Mouse (Mus musculus): ENCODE measurements around the gene H1foo. TPM values are rescaled to one million over a fixed set of nuclear protein-coding genes. Genes with fewer than 3 reads are reported as not detected.

Gene H1foo
- polyA plus RNA-seq, 1 experiment: not detected

DNA sequence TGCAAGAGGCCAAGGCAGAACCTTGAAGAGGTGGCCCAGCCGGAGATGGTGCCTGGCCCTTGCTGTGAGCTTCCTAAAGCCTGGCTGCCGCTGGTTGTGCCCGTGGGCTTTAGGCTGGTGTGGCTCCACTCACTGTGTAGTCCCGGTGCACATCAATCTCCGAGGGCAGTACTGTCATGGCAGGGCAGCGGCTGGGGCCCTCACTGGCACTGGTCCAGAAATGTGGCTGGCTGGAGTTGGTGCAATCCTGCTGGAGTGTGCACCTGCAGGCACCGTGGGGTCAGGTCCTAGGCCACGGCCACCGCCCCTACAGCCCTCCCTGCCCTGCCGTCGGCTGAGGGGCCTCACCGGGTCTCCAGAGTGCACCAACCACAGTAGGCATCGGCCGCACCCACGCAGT is 33.1 kb downstream of the H1foo start:
- H3K27ac ChIP-seq (ENCODE audit: insufficient read depth, low read length): no peak overlapping the region
- no peak overlapping the region for H3K4me3 ChIP-seq (ENCODE audit: insufficient read depth, low read length)
- no peaks in the 10 kb centered on the region for H3K4me1 ChIP-seq (ENCODE audit: control insufficient read depth, insufficient read depth, low read length)
- TF ChIP-seq POLR2A (IDR thresholded peaks at IDR 0.05; ENCODE audit: low read depth, low read length): no peak
- no peak for TF ChIP-seq CTCF (IDR thresholded peaks at IDR 0.05; ENCODE audit: borderline replicate concordance, insufficient read depth, low read length)

DNA sequence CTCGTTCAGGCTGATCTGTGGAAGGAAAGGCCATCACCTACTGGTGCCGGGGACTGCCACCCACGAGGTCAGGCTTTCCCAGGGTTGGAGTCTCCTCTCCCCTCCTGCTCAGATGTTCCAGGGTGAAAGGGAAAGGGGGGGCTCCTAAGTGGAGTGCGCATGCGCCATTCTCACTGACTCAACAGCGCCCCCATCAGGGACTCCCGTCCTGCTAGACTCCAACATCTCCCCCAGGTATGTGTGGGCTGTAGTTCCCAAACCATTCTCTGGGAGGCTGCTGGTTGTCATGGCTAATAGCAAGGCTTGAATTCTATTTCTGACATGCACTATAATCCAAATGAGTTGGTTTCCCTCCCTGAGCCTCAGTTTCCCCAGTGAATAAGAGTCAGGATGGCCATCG is 33.9 kb downstream of the H1foo start:
- no peak overlapping the region for H3K4me3 ChIP-seq (ENCODE audit: insufficient read depth, low read length)
- TF ChIP-seq POLR2A (IDR thresholded peaks at IDR 0.05; ENCODE audit: low read depth, low read length): no peak
- TF ChIP-seq CTCF (IDR thresholded peaks at IDR 0.05; ENCODE audit: borderline replicate concordance, insufficient read depth, low read length): no peak
- no peak overlapping the region for H3K27ac ChIP-seq (ENCODE audit: insufficient read depth, low read length)
- H3K4me1 ChIP-seq (ENCODE audit: control insufficient read depth, insufficient read depth, low read length): no peaks in the 10 kb centered on the region

DNA sequence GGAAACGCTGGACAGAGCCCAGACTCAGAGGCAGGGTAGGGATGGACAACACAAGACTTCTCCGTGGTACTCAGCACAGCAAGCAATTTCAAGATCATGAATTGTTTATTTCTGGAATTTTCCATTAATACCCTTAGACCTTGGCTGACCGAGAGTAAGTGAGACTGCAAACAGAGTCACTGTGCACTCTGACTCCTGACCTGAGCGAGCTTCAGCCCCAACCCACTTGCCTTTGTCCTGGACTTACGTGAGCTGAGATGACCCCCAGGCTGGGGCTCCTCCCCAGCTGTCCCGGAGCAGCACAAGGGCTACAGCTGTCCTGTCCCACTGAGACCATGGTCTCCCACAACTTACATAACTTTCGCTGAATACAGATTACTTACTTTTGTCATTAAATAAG is 38.2 kb downstream of the H1foo start:
- no peak overlapping the region for H3K27ac ChIP-seq (ENCODE audit: insufficient read depth, low read length)
- H3K4me3 ChIP-seq (ENCODE audit: insufficient read depth, low read length): no peak overlapping the region
- no peaks in the 10 kb centered on the region for H3K4me1 ChIP-seq (ENCODE audit: control insufficient read depth, insufficient read depth, low read length)
- TF ChIP-seq CTCF (IDR thresholded peaks at IDR 0.05; ENCODE audit: borderline replicate concordance, insufficient read depth, low read length): no peak
- TF ChIP-seq POLR2A (IDR thresholded peaks at IDR 0.05; ENCODE audit: low read depth, low read length): no peak

DNA sequence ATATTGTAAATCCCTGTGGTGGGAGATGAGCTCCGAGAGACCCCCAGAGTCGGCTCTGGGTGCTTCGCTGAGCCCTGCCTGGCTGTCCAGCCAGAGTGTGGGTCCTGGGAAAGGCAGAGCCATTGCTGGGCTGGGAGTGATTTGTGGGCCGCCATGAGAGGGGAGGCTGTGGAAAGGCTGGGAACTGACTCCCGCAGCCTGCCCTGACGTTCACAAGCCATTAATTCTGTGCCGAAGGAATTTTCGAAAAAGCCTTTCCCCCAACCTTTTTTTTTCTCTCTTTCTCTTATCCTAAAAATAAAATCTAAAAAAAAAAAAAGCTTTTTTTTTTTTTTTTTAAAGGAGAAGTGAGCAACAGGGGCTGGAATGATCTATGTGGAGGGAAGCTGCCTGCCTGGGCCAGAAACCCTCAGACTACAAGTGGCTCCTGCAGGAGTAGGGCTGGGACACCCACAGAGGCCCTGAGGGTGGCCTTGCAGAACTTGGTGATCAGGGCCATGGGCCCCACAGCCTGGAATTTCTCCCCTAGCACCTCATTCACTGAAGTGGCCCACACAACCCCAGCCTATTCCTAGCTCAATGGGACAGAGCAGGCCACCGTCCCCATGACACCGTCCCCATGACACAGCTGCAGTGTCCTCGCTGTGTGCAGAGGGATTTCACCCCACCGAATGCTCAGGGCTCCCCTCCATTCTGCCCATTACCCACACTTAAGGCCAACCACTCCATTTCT is 38.7 kb downstream of the H1foo start:
- Histone ChIP-seq H3K4me3 (ENCODE audit: insufficient read depth, low read length) (no peak overlapping the region), H3K27ac (ENCODE audit: insufficient read depth, low read length) (no peak overlapping the region), H3K4me1 (ENCODE audit: control insufficient read depth, insufficient read depth, low read length) (no peaks in the 10 kb centered on the region)
- no peak for TF ChIP-seq POLR2A (IDR thresholded peaks at IDR 0.05; ENCODE audit: low read depth, low read length)
- TF ChIP-seq CTCF (IDR thresholded peaks at IDR 0.05; ENCODE audit: borderline replicate concordance, insufficient read depth, low read length): no peak

DNA sequence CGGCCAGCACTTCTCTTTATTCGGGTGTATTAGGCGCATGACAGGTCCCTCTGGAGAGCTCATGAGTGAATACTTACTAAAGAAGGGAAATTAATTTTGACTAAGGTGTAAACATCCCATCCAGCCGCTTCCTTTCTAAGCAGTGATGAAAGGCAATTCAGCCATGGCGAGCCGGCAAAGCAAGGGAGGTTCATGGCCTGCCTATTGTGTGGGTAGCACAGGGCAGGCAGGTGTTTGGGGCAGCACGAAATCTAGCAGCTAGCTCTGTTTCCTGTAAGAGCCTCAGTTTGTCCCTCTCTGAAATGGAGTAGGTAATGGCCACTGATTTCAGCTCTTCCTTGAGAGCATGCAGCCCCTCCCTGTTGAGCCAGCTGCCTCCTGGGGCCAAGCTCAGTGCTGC is 39.8 kb downstream of the H1foo start:
- TF ChIP-seq CTCF (IDR thresholded peaks at IDR 0.05; ENCODE audit: borderline replicate concordance, insufficient read depth, low read length) (no peak), POLR2A (IDR thresholded peaks at IDR 0.05; ENCODE audit: low read depth, low read length) (no peak)
- H3K27ac ChIP-seq (ENCODE audit: insufficient read depth, low read length): no peak overlapping the region
- no peak overlapping the region for H3K4me3 ChIP-seq (ENCODE audit: insufficient read depth, low read length)
- H3K4me1 ChIP-seq (ENCODE audit: control insufficient read depth, insufficient read depth, low read length): no peaks in the 10 kb centered on the region

DNA sequence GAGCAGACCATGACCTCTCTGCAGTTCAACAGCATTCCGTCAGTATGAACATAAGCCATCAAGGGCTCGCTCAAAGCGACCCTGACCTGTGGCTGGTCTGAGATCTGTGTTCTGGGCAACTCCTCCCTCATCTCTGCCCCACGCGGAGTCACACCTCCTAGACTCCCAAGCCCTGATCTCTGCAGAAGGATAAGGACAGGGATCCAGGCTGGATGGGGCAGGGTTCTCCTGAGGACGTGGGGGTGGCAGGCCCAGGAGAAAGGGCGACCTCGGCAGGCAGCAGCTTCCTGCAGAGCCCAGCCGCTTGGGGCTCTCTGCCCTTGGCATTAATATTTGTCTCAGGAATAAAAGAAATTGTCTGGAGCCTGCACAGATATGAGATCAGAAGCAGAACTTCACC is 40.9 kb downstream of the H1foo start:
- H3K4me3 ChIP-seq (ENCODE audit: insufficient read depth, low read length): no peak overlapping the region
- no peak overlapping the region for H3K27ac ChIP-seq (ENCODE audit: insufficient read depth, low read length)
- TF ChIP-seq POLR2A (IDR thresholded peaks at IDR 0.05; ENCODE audit: low read depth, low read length) (no peak), CTCF (IDR thresholded peaks at IDR 0.05; ENCODE audit: borderline replicate concordance, insufficient read depth, low read length) (no peak)
- no peaks in the 10 kb centered on the region for H3K4me1 ChIP-seq (ENCODE audit: control insufficient read depth, insufficient read depth, low read length)

DNA sequence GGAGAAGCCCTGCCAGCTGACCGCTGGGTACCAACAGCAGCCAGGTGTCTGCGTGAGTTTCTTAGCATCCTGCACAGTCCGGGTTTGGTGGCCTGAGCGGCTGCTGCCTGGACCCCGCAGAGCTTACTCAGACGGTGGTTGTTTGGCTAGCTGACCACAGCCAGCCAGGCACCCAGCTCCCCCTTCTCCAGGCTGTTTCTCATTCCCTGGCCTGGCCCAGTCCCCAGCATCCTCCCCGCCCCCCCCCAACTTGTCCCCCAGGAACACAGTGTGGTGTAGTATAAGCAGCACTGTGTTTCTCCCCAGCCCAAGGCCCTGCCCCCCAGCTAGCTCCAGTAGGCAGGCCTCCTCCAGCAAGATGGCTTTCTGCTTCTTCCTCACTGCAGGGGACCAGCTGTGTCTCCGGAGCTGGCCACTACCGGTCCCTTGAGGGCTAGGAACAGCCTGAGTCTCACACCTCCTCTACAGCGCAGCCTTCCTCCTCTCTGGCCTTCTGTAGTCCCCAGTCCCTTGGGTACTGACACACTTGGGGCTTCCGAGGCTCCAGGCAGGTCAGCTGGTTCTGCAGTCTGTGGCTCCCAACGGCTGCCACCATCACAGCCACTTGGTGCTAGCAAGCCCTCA is 41.8 kb downstream of the H1foo start:
- Histone ChIP-seq H3K4me1 (ENCODE audit: control insufficient read depth, insufficient read depth, low read length) (no peaks in the 10 kb centered on the region; the same call in 1 of the 2 replicates), H3K27ac (ENCODE audit: insufficient read depth, low read length) (no peak overlapping the region), H3K4me3 (ENCODE audit: insufficient read depth, low read length) (no peak overlapping the region)
- no peak for TF ChIP-seq CTCF (IDR thresholded peaks at IDR 0.05; ENCODE audit: borderline replicate concordance, insufficient read depth, low read length)
- no peak for TF ChIP-seq POLR2A (IDR thresholded peaks at IDR 0.05; ENCODE audit: low read depth, low read length)

DNA sequence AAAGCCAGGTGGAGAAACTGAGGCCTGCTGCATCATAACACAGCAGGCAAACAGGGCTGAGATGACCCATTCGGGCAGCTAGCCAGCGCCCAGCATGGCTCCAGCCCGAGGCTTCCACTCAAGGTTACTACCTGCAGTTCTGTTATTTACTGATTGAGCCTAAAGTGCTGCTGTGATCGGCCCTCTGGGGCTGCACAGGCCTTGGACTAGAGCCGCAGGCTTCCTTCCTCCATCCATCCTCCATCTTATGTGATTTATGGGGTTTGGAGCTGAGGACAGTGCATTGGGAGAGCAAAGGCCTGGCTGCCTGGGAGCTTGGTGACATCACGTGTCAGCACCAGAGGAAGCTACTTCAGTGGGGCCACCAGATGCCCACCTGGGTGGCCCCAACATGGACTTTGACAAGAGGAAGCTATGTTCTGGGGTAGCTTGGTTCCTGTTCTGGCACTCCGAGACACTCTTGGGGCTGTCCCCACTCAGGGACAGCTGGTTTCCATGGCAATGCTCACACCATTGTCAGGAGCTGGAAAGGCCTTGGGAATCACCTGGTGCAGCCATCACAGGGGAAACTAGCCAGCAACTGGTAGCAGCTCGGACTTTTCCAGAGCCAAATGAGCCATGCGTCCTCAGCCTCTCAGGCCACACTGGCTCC is 42.5 kb downstream of the H1foo start:
- Histone ChIP-seq H3K4me3 (ENCODE audit: insufficient read depth, low read length) (no peak overlapping the region), H3K4me1 (ENCODE audit: control insufficient read depth, insufficient read depth, low read length) (no peaks in the 10 kb centered on the region; the same call in 1 of the 2 replicates), H3K27ac (ENCODE audit: insufficient read depth, low read length) (no peak overlapping the region)
- TF ChIP-seq POLR2A (IDR thresholded peaks at IDR 0.05; ENCODE audit: low read depth, low read length) (no peak), CTCF (IDR thresholded peaks at IDR 0.05; ENCODE audit: borderline replicate concordance, insufficient read depth, low read length) (no peak)

DNA sequence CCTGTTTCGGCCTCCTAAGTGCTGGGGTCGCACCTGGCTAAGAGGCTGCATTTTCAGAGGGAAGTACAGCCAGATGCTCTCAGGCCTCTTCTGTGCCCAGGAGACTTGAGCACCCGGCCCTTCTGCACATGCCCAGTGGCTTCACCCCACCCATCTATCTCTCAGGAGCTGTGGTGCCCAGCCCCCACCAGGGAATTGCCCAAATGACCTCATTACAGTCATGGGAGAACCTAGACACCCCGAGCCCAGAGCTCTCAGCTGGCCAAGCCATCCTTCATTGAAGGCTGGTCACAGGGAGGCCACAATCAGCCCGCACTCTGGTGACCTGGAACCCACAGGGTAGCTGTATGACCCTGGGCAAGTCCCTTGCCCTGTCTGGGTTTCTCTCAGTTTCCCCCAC is 44.3 kb downstream of the H1foo start:
- H3K27ac ChIP-seq (ENCODE audit: insufficient read depth, low read length): no peak overlapping the region
- no peaks in the 10 kb centered on the region; the same call in 1 of the 2 replicates for H3K4me1 ChIP-seq (ENCODE audit: control insufficient read depth, insufficient read depth, low read length)
- H3K4me3 ChIP-seq (ENCODE audit: insufficient read depth, low read length): no peak overlapping the region
- TF ChIP-seq CTCF (IDR thresholded peaks at IDR 0.05; ENCODE audit: borderline replicate concordance, insufficient read depth, low read length) (no peak), POLR2A (IDR thresholded peaks at IDR 0.05; ENCODE audit: low read depth, low read length) (no peak)

DNA sequence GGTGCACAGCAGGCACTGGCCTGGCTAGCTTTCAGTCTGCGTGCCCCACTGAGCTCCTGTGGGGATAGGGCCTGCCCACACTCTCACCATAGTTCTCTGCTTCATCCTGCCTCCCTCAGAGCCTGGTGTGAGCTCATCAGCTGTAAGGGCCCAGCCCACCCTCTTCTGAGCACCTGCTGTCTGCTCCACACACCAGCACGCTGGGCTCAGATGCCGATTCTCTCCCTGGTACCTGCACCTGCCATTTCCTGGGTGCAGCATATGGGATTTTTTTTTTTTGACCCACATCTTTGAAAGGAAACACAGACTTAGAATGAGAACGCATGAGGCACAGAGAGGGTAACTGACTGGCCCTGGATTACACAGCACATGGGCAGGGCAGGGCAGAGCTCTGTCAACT is 44.9 kb downstream of the H1foo start:
- Histone ChIP-seq H3K4me1 (ENCODE audit: control insufficient read depth, insufficient read depth, low read length) (no peaks in the 10 kb centered on the region; the same call in 1 of the 2 replicates), H3K27ac (ENCODE audit: insufficient read depth, low read length) (no peak overlapping the region), H3K4me3 (ENCODE audit: insufficient read depth, low read length) (no peak overlapping the region)
- TF ChIP-seq CTCF (IDR thresholded peaks at IDR 0.05; ENCODE audit: borderline replicate concordance, insufficient read depth, low read length): no peak
- TF ChIP-seq POLR2A (IDR thresholded peaks at IDR 0.05; ENCODE audit: low read depth, low read length): no peak

All from embryonic fibroblast, embryonic 13.5 days (primary cell).